Mouse (Mus musculus): ENCODE data around the gene Ramp3.

DNA sequence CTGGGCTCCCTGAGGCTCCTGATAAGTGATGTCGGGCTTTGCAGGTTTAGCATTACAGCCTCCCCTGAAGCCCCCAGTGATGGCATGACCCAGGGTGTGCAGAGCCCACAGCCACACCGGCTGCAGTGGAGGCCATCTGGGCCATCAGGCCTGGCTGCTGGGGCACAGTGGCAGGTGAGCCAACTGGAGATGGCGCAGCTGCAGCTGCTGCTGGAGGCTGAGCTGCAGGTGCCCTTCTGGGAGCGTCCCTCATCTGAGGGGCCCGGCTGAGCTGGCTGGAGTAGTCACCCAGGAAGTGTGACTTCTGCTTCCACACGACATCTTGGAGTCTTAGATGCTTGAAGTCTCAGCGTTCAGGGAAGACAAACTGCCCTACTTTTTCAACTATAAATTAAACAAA is 7.8 kb upstream of the Ramp3 start:
- TF ChIP-seq CTCF (IDR thresholded peaks at IDR 0.05; ENCODE audit: low read depth, low read length) (no peak), POLR2A (IDR thresholded peaks at IDR 0.05; ENCODE audit: extremely low read depth, insufficient read depth, low read length) (no peak)

All from liver, adult 2 months (tissue).